Mouse (Mus musculus): Measurements from ENCODE around the gene Mpp5.

GRCm38 (mm10) chr12:78862254-78862730, 113.6 kb downstream of the Mpp5 start:
- TF ChIP-seq CTCF (IDR thresholded peaks at IDR 0.05; ENCODE audit: borderline replicate concordance, insufficient read depth, low read length) (no peak), POLR2A (IDR thresholded peaks at IDR 0.05; ENCODE audit: low read depth, low read length) (no peak)
